Mouse (Mus musculus) forebrain, embryonic 11.5 days (tissue): ENCODE measurements at regions not wholly inside any gene's neighbourhood (a gene's known extent, or its start where the extent isn't known, plus 50 kb on each side); places are given as distances from the start of the nearest gene placed in this dataset.
"Not testable (repeated sequence)": the region's sequence is repeated elsewhere in the genome, so short reads cannot be mapped to it uniquely, and the experiment has no call there.

Experiments used
- ATAC-seq: fragments of 200-750 bp; cut with Nextera tagmentation; replicated peaks from 2 replicates; pipeline ENCODE4 v1.8.0; 2017; ENCODE audit warnings: moderate TSS enrichment; ENCODE audit not compliant: low FRiP score
- DNase-seq: peaks from one replicate; pipeline ENCODE4 v3.0.0-alpha.2; 2017; ENCODE audit warnings: low spot score
- H3K27ac ChIP-seq: fragments of 300-500 bp; sonication (generic); 2 replicates; pipeline ENCODE4 v1.5.1; 2014; ENCODE audit warnings: low read depth, low read length
- H3K27me3 ChIP-seq: fragments of 300-500 bp; sonication (generic); 2 replicates; pipeline ENCODE4 v1.6.1; 2014; ENCODE audit warnings: mild to moderate bottlenecking, low read length, mixed read lengths; ENCODE audit not compliant: control insufficient read depth, insufficient read depth
- H3K36me3 ChIP-seq: fragments of 300-500 bp; sonication (generic); 2 replicates; pipeline ENCODE4 v1.6.1; 2014; ENCODE audit warnings: mild to moderate bottlenecking, low read length, moderate library complexity, mixed read lengths; ENCODE audit not compliant: control insufficient read depth, insufficient read depth
- H3K4me1 ChIP-seq: fragments of 300-500 bp; sonication (generic); replicated peaks from 2 replicates; pipeline ENCODE4 v1.6.1; 2014; ENCODE audit warnings: low read length, mixed read lengths; ENCODE audit not compliant: control insufficient read depth, insufficient read depth
- H3K4me2 ChIP-seq: fragments of 300-500 bp; sonication (generic); 2 replicates; pipeline ENCODE4 v1.6.1; 2014; ENCODE audit warnings: low read depth, mild to moderate bottlenecking, low read length, moderate library complexity, mixed read lengths; ENCODE audit not compliant: severe bottlenecking
- H3K4me3 ChIP-seq: fragments of 300-500 bp; sonication (generic); 2 replicates; pipeline ENCODE4 v1.5.1; 2014; ENCODE audit warnings: low read depth, low read length
- H3K9ac ChIP-seq: fragments of 300-500 bp; sonication (generic); 2 replicates; pipeline ENCODE4 v1.6.1; 2014; ENCODE audit warnings: low read length
- H3K9me3 ChIP-seq: fragments of 300-500 bp; sonication (generic); 2 replicates; pipeline ENCODE4 v1.6.1; 2016; ENCODE audit warnings: low read length, mixed read lengths; ENCODE audit not compliant: control insufficient read depth
- WGBS: fragments of 180-500 bp; shearing (Covaris S2); extraction: QIAGEN DNeasy Blood & Tissue Kit; methylation state at CpG from one replicate; pipeline ENCODE4 v1.1.7; 2014; 5-methylcytosine and 5-hydroxymethylcytosine counted together

- DNase-seq, H3K9me3 ChIP-seq, H3K36me3 ChIP-seq, H3K4me3 ChIP-seq, H3K27me3 ChIP-seq, H3K4me2 ChIP-seq, ATAC-seq, H3K4me1 ChIP-seq, H3K9ac ChIP-seq, H3K27ac ChIP-seq: not testable (repeated sequence)
- WGBS = 5% methylated on average over 2 of the region's 3 CpGs
These were observed 337.2 kb upstream of the Nova1 start for GRCm38 (mm10) chr12:47155916-47156315.

GRCm38 (mm10) chr12:47140677-47141076 is 321.9 kb upstream of the Nova1 start:
- no peak for DNase-seq
- Histone ChIP-seq H3K4me1 (no peaks in the 10 kb centered on the region), H3K9me3 (no peaks in the 10 kb centered on the region)

DNA sequence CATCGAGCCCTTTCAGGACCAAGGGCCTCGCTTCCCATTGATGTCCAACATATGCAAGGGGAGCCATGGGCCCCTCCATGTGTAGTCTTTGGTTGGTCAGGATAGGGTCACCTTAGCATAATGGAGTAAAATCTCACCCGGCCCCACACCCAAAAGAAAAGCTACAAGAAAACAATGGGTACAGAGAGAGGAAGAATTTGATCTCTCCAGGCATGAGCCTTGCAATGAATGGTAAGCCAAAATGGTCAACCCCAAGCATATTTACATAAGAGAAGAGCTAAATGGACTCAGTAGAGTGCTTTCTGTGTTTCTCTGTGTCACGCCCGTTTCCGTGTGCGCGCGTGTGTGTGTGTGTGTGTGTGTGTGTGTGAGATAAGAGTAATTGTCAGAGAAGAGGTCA is 311.1 kb upstream of the Nova1 start:
- Histone ChIP-seq H3K36me3 (no peaks in the 10 kb centered on the region), H3K27me3 (no peaks in the 10 kb centered on the region), H3K4me2 (no peak overlapping the region), H3K9ac (no peak overlapping the region), H3K4me3 (no peak overlapping the region), H3K4me1 (no peaks in the 10 kb centered on the region), H3K27ac (no peak overlapping the region), H3K9me3 (no peaks in the 10 kb centered on the region)
- ATAC-seq (no peak), DNase-seq (no peak)
- WGBS = 82% methylated on average over 9 of the region's 9 CpGs

More at GRCm38 (mm10) chr12:47140677-47141076, 321.9 kb upstream of the Nova1 start:
- no peaks in the 10 kb centered on the region for H3K27me3 ChIP-seq
- H3K9ac ChIP-seq = no peak overlapping the region
- 65% methylated on average over 4 of the region's 4 CpGs for WGBS
- H3K4me2 ChIP-seq = no peak overlapping the region
- H3K27ac ChIP-seq = no peak overlapping the region
- H3K36me3 ChIP-seq = no peaks in the 10 kb centered on the region
- peak; percentile 49; the same call in 1 of the 2 replicates for ATAC-seq
- no peak overlapping the region for H3K4me3 ChIP-seq

GRCm38 (mm10) chr12:47128596-47128995 is 309.9 kb upstream of the Nova1 start:
- DNase-seq = no peak
- H3K9ac ChIP-seq = no peak overlapping the region

DNA sequence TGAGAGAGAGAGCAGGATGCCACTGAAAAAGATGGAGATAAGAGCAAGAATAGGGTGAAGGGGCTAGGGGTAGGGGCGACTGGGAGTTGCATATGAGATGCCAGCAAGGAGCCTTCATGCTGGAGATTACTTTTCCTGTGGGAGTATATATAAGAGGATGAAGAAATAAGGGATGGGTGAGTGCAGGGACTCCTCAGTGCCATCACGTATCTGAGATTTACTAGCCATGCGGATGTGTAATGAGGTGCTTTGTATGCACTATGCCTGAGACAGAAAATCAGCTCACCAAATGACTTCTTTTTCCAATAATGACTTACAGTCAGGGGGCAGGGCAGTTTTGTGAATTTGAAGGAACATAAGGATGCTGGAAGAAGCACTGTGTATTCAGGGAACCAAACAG is 302.7 kb upstream of the Nova1 start:
- Histone ChIP-seq H3K36me3 (no peaks in the 10 kb centered on the region), H3K9me3 (no peaks in the 10 kb centered on the region), H3K27ac (no peak overlapping the region), H3K9ac (no peak overlapping the region), H3K4me3 (no peak overlapping the region), H3K4me2 (no peak overlapping the region), H3K27me3 (no peaks in the 10 kb centered on the region), H3K4me1 (no peaks in the 10 kb centered on the region)
- ATAC-seq (no peak), DNase-seq (no peak)
- WGBS = 74% methylated on average over 3 of the region's 3 CpGs

More at GRCm38 (mm10) chr12:47128596-47128995, 309.9 kb upstream of the Nova1 start:
- 85% methylated on average over 3 of the region's 3 CpGs for WGBS
- H3K4me3 ChIP-seq = no peak overlapping the region
- H3K4me2 ChIP-seq = no peak overlapping the region
- H3K9me3 ChIP-seq = no peaks in the 10 kb centered on the region
- no peaks in the 10 kb centered on the region for H3K4me1 ChIP-seq
- no peaks in the 10 kb centered on the region for H3K36me3 ChIP-seq
- no peak for ATAC-seq
- no peaks in the 10 kb centered on the region for H3K27me3 ChIP-seq
- H3K27ac ChIP-seq = no peak overlapping the region

DNA sequence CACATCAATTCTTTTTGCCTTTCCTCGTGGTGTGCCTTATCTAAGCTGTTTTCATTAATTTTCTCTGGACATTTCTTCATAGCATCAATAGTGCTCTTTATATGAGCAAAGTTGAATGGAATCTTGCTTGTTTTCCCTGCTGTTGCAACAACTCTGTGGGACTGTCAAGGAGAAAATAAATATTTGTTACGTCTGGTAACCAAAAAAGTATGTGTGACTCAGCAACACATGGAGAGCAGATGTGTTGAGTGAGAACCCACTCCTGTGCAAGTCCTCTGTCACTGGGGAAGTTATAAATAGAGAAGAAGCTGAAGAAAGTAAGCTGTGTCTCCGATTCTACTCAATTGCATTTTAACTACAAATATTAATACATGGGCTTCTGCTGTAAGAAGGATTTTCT is 298.8 kb upstream of the Nova1 start:
- Histone ChIP-seq H3K27ac (no peak overlapping the region), H3K9ac (no peak overlapping the region), H3K27me3 (no peaks in the 10 kb centered on the region), H3K4me1 (no peaks in the 10 kb centered on the region), H3K36me3 (no peaks in the 10 kb centered on the region), H3K4me2 (no peak overlapping the region), H3K9me3 (no peaks in the 10 kb centered on the region), H3K4me3 (no peak overlapping the region)
- WGBS = 82% methylated on average over 3 of the region's 3 CpGs
- ATAC-seq (no peak), DNase-seq (no peak)

GRCm38 (mm10) chr12:47089234-47089633 is 270.5 kb upstream of the Nova1 start:
- no peak overlapping the region for H3K4me2 ChIP-seq
- H3K9me3 ChIP-seq = no peaks in the 10 kb centered on the region
- no peaks in the 10 kb centered on the region for H3K4me1 ChIP-seq
- ATAC-seq = no peak
- H3K27ac ChIP-seq = no peak overlapping the region
- no peak for DNase-seq
- H3K9ac ChIP-seq = no peak overlapping the region
- H3K36me3 ChIP-seq = no peaks in the 10 kb centered on the region
- no peaks in the 10 kb centered on the region for H3K27me3 ChIP-seq
- no peak overlapping the region for H3K4me3 ChIP-seq

DNA sequence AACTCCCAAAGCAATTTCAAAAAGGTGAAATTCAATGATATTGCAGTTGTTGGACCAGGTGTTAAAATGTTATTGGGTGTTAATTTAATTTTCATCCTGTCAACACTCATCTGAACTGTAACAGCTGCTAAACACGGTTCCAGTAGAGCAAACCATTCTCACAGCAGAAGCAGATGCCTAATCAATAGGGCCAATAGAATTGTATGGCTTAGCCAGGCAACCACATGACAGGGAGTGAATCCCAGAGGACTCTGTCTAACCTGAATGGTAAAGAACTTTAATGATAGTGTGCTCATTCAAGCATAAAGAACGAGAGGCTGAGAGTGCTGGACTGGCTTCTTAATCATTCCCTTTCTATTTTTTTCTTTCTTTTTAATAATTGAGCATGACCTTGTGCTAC is 256.2 kb upstream of the Nova1 start:
- WGBS = 71% methylated on average over 2 of the region's 2 CpGs
- ATAC-seq (no peak), DNase-seq (no peak)
- H3K9ac ChIP-seq = no peak overlapping the region
- H3K4me1 ChIP-seq = no peaks in the 10 kb centered on the region
- no peaks in the 10 kb centered on the region for H3K27me3 ChIP-seq
- no peak overlapping the region for H3K4me3 ChIP-seq
- H3K36me3 ChIP-seq = no peaks in the 10 kb centered on the region
- no peak overlapping the region for H3K27ac ChIP-seq
- no peaks in the 10 kb centered on the region for H3K9me3 ChIP-seq
- no peak overlapping the region for H3K4me2 ChIP-seq

GRCm38 (mm10) chr12:47052474-47052873 is 233.7 kb upstream of the Nova1 start:
- WGBS = 75% methylated on average over 1 of the region's 1 CpGs
- H3K9ac ChIP-seq = no peak overlapping the region
- no peaks in the 10 kb centered on the region for H3K36me3 ChIP-seq
- H3K27ac ChIP-seq = no peak overlapping the region
- H3K27me3 ChIP-seq = no peaks in the 10 kb centered on the region
- no peaks in the 10 kb centered on the region for H3K9me3 ChIP-seq
- no peaks in the 10 kb centered on the region for H3K4me1 ChIP-seq
- no peak overlapping the region for H3K4me3 ChIP-seq
- no peak overlapping the region for H3K4me2 ChIP-seq
- no peak for DNase-seq
- no peak for ATAC-seq
